Mouse (Mus musculus) embryo, embryonic 10 days (tissue): Measurements from ENCODE around the gene Vegfb.

ENCODE experiments used
- DNase-seq: peaks from one replicate; pipeline ENCODE4 v3.0.0-alpha.2; 2015; ENCODE audit warnings: low spot score

Vegfb gene

GRCm38 (mm10) chr19:6972247-6972917 is 15.1 kb downstream of the Vegfb start:
- DNase-seq = no peak

GRCm38 (mm10) chr19:6971644-6972043 is 15.8 kb downstream of the Vegfb start:
- peak; percentile 54 for DNase-seq

GRCm38 (mm10) chr19:6970460-6971085 is 16.9 kb downstream of the Vegfb start:
- DNase-seq = no peak

GRCm38 (mm10) chr19:6969665-6970381 is 17.6 kb downstream of the Vegfb start:
- DNase-seq = peak; percentile 49

- DNase-seq = peak; percentile 41
Observed at GRCm38 (mm10) chr19:6969291-6969664, 18.2 kb downstream of the Vegfb start.

GRCm38 (mm10) chr19:6968491-6969271 is 18.8 kb downstream of the Vegfb start:
- no peak for DNase-seq

- DNase-seq = no peak
Observed at GRCm38 (mm10) chr19:6956461-6956860, 31.0 kb downstream of the Vegfb start.

GRCm38 (mm10) chr19:6955424-6955823 is 32.0 kb downstream of the Vegfb start:
- no peak for DNase-seq

GRCm38 (mm10) chr19:6954046-6954445 is 33.4 kb downstream of the Vegfb start:
- DNase-seq = no peak

- DNase-seq = no peak
Observed at GRCm38 (mm10) chr19:6952712-6953037, 34.8 kb downstream of the Vegfb start.

GRCm38 (mm10) chr19:6951994-6952711 is 35.3 kb downstream of the Vegfb start:
- DNase-seq = peak; percentile 57

- DNase-seq = peak; percentile 93
Observed at GRCm38 (mm10) chr19:6951381-6951968, 36.0 kb downstream of the Vegfb start.

- DNase-seq = peak; percentile 83
Observed at GRCm38 (mm10) chr19:6950613-6951153, 36.8 kb downstream of the Vegfb start.

GRCm38 (mm10) chr19:6949951-6950350 is 37.5 kb downstream of the Vegfb start:
- DNase-seq = no peak

GRCm38 (mm10) chr19:6949532-6949931 is 37.9 kb downstream of the Vegfb start:
- DNase-seq = no peak

- DNase-seq = no peak
Observed at GRCm38 (mm10) chr19:6948186-6948585, 39.3 kb downstream of the Vegfb start.

GRCm38 (mm10) chr19:6947742-6948141 is 39.7 kb downstream of the Vegfb start:
- DNase-seq = no peak

- DNase-seq = no peak
Observed at GRCm38 (mm10) chr19:6943709-6944108, 43.7 kb downstream of the Vegfb start.

- no peak for DNase-seq
Observed at GRCm38 (mm10) chr19:6942764-6943163, 44.7 kb downstream of the Vegfb start.

- DNase-seq = peak; percentile 95
Observed at GRCm38 (mm10) chr19:6942249-6942691, 45.2 kb downstream of the Vegfb start, which contains the start of gene Gpr137. Gene Gpr137 (minus strand): TSS chr19:6942480.
